Mouse (Mus musculus): ENCODE measurements around the gene Rexo5.
A peak's percentile ranks its signal among the peaks of the same experiment; 100 is the strongest.

Gene Rexo5

DNA sequence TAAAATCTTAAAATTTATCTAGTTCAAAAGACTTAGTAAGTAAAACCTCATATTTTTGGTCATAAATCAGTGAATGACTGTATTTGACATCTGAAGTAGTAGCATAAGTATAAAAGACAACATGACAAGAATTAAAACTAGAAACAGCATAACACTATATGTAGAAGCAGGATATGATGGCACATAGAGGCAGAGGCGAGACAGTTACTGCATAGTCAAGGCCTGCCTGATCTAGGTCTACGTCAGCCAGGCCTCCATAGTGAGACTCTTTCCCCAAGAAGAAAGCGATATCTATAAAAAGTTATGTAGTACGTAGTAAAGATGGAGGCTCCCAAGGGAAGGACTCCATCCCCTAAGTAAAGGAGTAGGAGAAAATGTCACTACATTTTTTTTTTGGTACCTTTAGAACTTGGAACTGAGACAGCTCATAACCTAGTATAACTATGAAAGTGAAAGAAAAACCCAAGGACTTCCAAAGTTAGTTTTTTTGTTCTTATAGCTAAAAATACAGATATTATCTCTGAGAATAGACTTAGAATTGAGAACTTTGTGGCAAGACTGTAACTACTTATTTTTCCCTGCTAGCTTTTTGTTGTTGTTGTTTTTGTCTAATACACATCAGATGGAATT lies 48.1 kb downstream of the Rexo5 start:
- no peak for DNase-seq (ENCODE audit: low spot score in 2 of 2)

GRCm38 (mm10) chr7:119845541-119845940 lies 51.7 kb downstream of the Rexo5 start:
- DNase-seq (ENCODE audit: low spot score in 2 of 2): no peak

DNA sequence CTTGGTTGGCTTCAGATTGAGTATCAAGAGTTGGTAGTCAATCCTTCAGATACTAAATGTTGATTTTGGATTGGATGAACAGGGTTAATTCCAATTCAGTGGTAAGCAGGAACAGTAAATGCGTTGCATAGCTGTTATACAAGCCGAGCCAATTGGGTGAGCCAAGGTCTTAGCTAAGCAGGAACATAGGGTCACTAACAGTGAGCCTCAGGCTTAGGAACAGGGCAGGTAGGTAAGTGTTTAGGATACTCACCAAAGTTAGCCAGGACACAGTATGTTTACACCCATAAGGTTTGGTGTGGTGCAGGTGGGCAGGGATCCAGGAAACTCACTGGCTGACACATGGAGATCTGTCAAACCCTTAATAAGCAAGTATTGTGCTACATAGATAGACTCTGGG lies 53.6 kb downstream of the Rexo5 start:
- DNase-seq (ENCODE audit: low spot score in 2 of 2): peak in 1 of 2 experiments; percentile 26

DNA sequence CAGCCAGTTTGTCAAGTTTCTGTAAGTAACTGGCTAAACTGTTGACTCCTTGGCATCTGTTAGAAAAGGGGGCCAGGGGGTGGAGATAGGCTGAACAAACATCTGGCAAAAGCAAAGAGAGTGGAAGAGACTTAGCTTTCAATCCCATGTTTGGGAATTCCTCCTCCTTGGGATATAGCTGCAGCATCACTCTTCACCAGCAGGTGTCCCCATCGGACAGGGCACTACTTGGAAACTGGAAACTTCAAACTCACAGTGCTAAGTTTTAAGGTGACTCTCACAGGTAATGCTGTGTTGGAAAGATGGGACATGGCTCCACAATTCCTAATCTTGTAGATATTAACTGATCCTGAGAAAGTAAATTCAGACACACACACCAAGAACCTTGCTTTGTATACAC lies 55.3 kb downstream of the Rexo5 start:
- DNase-seq (ENCODE audit: low spot score in 2 of 2): peak; percentile 15 to 66

DNA sequence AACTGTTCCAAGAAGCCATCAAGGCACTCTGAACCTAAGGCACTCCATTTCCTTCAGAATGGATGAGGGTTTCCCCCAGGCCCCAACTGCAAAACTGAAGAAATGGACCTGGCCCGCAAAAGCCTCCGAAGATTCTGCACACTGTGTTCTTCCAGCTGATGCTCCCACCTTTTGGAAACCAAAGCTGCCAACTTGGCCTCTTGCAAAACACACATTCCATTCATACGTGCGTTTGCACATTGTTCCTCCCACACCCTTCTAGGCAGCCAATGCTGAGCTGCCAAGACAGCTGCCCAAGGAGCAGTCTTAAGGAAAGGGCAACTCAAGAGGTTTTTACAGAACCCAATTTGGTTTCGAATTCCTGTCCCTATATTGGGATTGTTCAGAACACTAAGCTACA lies 56.9 kb downstream of the Rexo5 start:
- DNase-seq (ENCODE audit: low spot score in 2 of 2): no peak

DNA sequence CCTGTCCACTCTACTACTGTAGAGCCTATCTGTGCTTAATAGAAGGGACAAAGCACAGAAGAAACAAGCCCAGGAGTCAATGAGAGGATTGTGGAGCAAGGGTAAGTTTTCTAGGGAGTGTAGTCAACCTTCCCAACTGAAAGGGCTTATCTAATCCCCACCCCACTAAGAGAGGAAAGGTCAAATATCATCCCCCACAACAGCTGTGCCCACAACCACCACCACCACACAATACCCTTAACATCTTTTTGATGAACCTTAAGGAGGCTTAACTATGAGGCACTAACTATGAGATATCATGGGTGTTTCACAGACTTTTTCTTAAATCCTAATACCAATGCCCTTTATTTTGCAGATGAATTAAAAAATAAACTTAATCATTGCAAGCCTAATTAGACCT lies 58.7 kb downstream of the Rexo5 start:
- no peak for DNase-seq (ENCODE audit: low spot score in 2 of 2)

GRCm38 (mm10) chr7:119853186-119853585 lies 59.4 kb downstream of the Rexo5 start:
- no peak for DNase-seq (ENCODE audit: low spot score in 2 of 2)

DNA sequence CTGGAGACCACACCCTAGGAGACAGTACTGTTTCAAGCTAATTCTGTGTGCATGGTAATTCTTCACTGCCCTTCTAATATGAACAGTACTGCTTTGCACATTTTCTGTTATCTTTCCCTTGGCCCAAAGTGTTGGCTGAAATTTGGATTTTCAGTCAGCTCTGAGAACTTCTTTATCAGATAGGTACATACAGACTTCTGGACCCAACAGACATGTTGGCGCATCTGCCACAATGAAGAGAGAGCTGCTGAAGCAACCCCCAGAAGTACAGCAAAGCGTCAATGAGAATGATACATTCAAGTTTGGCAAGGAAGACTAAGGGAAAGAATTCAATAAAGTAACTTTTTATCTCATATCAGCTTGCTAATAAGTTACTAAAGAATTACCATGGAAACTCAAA lies 60.6 kb downstream of the Rexo5 start:
- no peak for DNase-seq (ENCODE audit: low spot score in 2 of 2)

- DNase-seq (ENCODE audit: low spot score in 2 of 2): no peak
Measured at GRCm38 (mm10) chr7:119855031-119855430, 61.2 kb downstream of the Rexo5 start.

DNA sequence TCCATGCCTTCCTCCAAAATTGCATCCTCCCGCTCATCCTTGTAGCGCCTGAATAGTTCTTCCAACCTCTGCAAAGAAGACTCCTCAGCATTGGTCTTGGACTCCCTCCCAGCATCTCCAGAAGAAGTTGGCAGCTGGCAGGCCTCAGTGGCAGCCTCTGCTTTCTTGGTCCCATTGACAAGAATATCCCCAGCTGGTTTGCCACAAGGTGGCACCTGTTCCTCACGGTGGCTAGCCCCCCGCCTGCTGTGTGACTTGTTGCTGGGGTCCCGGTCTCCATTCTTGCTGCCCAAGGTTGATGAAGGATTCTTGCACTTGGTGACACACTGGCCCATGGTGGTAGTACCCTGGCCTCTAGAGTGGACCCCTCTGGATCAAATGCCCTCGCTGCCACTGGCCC lies 65.7 kb downstream of the Rexo5 start:
- DNase-seq (ENCODE audit: low spot score in 2 of 2): peak in 1 of 2 experiments; percentile 16

DNA sequence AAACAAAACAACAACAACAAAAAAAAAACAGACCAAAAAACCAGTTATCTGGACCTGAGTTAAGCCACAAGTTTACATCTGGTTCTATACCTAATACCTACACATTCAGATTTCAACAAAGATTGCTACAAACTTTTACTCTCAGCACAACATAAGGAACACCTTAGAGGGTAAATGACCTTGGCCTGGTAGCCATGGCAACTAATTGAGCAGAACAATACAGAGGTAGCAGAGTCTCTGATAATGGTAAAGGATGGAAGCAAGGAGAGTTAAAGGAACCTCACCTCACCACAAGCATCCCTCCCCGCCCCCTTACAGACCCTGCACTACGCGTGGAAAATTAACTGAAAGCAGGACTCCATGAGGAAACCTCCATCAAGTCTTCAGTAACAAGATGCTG lies 66.3 kb downstream of the Rexo5 start:
- no peak for DNase-seq (ENCODE audit: low spot score in 2 of 2)

- no peak for DNase-seq (ENCODE audit: low spot score in 2 of 2)
Measured at GRCm38 (mm10) chr7:119860554-119860953, 66.7 kb downstream of the Rexo5 start.

DNA sequence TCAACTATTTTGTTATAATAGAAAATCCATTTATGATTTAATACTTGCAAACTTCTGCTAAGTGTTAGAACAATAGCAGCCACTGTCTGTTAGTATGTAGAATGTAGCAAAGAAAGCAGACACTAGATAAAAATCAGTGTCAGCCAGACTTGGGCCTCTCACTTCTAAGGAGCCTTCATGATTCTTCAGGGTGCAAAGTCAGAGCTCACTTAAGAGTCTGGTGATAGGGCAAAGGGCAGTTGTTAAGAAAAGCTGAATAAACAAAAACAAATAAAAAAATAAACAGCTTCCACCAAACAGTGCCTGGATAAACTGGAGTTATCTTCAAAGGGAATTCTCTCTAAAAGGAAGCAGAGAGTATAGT lies 67.1 kb downstream of the Rexo5 start:
- DNase-seq (ENCODE audit: low spot score in 2 of 2): no peak

DNA sequence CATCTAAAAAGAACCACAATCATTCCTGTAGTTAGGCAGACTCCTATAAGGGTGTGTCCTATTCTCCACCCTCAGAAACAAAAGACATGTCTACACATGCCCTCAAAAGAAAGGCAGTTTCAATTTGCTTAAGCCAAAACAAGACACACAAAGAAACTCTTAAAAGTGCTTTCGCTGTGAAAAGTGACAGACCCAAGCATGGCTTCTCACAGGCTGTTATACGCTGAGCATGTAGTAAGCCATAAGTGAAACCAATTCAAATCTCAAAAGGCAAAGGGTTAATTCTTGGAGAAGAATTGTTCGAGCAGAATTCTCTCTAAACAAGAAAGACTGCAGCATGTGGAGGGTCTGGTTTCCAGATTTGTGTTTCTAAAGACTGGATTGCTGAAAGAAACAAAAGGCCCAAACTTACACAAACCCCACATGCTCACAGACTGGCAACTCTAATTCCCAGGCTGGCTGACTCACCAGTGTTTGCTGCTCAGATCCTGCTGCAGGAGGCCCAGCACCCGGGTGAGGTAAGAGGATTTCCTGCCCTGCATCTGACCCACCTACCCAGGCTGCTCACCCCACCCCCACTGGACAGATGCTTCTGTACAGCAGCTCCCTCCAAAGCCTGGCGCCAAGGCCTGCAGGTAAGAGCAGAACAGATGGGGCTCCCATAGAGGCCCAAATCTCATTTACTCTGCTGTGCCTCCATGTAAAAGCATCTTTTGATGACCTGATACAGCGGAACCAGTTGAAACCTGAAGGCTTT lies 67.7 kb downstream of the Rexo5 start:
- DNase-seq (ENCODE audit: low spot score in 2 of 2): peak; percentile 33 to 69

DNA sequence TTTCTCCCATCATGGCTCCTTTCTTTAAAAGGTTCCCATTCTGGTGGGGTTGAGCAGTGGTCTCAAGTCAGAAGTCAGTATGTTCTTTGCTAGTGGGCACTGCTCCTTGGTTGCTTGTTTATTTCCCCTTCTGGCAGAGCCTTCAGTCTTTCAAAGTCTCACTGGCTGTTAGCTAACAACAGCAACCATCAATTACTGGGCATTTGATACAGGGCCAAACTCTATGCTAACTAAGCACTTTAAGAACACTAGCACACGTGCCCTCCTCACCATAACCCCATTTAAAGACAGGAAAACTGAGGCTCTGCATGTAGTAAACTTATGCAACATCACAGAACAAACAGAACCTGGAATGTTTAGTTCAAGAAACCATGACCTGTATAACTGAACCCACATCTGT lies 68.4 kb downstream of the Rexo5 start:
- DNase-seq (ENCODE audit: low spot score in 2 of 2): no peak

DNA sequence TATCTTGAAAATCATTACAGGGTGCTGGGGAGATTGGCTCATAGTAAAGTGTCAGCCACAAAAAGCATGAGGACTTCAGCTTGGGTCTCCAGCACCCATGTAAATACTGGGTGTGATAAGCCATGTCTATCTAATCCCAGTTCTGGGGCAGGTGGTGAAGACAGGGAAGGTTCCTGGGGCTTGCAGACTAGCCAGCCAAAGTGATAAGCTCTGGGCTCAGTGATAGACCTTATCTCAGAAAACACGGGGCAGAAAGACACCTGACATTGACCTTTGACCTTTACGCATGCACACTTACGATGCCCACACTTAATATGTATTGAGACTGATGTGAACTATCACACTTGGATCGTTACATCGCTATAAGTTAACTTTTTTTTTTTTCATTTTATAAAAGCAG lies 70.7 kb downstream of the Rexo5 start:
- no peak for DNase-seq (ENCODE audit: low spot score in 2 of 2)

DNA sequence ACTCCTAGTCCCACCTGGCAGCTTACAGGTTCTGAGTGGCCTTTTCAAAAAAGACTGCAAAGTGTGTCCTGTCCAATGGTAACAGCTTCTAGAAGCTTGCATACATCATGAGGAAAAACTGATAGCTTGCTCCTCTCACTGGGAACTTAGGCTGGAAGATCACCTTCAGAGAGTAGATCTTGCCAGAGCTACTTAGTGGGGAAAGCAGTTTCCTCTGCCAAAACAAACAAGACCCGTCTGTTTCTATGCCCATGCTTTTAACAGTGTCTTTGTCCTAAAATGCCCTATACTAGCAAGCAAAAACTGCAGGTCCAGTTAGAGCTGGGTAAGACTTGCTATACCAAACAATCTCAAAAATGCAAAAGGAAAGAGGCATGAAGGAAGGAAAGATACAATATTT lies 72.3 kb downstream of the Rexo5 start:
- no peak for DNase-seq (ENCODE audit: low spot score in 2 of 2)

GRCm38 (mm10) chr7:119872204-119872603 lies 78.4 kb downstream of the Rexo5 start:
- no peak for DNase-seq (ENCODE audit: low spot score in 2 of 2)

GRCm38 (mm10) chr7:119873050-119873449 lies 79.2 kb downstream of the Rexo5 start:
- DNase-seq (ENCODE audit: low spot score in 2 of 2): no peak

DNA sequence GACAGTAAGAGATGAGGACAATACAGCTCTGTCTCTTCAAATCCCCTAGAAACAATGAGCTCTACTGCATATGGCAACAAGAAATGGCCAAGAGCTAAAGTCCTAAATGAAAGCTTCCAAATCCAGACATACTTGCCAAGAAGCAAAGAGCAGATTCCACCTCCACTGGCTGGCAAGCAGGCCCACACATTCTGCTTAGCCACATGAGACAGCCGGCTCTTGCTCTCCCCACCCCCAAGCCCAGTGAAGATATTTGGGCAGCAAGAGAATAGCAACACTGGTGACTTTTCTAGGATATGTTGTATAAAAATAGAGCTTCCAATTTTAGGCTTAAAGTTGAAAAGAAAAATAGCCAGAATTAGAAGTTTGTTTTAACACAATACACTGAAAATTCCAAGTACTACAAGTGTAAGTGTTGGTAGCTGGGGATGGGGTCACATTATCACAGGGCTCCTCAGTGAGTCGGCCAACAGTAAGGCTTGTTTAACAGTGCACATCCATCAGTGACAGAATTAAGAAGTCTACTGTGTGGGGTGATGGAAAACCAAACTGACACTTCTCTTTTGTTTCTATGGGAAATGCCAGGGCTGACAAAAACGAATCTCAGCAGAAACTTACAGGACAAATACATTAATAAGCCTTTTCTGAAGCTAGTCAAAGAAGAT lies 82.1 kb downstream of the Rexo5 start:
- DNase-seq (ENCODE audit: low spot score in 2 of 2): no peak

DNA sequence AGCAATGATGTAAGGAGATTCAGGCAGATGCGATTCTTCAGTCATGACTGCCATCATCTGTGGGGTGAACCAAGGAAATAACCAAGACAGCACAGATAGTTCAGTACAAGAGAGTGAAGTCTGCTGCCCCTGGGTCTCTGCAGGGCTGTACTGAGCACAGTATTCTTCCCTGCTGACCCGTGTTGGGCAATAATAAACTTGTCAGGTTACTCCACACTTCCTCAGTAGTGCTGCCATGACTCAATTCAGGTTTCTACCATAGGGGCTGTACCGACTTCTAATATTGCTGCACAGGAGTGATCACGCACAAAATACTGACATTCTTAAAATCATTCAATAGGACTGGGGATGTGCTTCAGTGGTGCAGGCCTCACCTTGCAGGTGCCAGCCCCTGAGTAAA lies 85.4 kb downstream of the Rexo5 start:
- no peak for DNase-seq (ENCODE audit: low spot score in 2 of 2)

GRCm38 (mm10) chr7:119880345-119880744 lies 86.5 kb downstream of the Rexo5 start:
- no peak for DNase-seq (ENCODE audit: low spot score in 2 of 2)

DNA sequence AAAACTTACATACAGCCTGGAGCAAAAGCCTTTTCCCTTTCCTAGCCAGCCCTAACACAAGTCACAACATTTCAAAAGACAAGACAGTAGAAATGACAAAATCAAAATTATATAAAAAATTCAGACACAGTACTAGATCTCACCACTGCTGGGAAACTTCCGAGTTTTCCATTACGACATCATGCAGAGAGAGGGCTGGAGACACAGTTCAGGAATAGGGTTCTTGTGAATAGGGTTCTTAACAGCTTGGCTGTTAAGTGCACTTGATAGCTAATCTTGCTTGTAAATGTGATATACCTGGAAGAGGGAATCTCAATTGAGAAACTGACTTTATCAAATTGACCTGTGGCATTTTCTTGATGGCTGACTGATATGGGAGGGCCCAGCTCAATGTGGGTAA lies 87.4 kb downstream of the Rexo5 start:
- no peak for DNase-seq (ENCODE audit: low spot score in 2 of 2)

All from spleen, postnatal 4 days (tissue).